Mouse (Mus musculus) liver, adult 2 months (tissue): Measurements from ENCODE around the gene Ptpn23.

Source experiments
- CTCF ChIP-seq: fragments of 200-500 bp; IDR thresholded peaks from 2 replicates; pipeline ENCODE4 v1.5.1; 2011; ENCODE audit warnings: low read depth, low read length, control low read depth
- POLR2A ChIP-seq: fragments of 200-500 bp; IDR thresholded peaks from 2 replicates; pipeline ENCODE4 v1.6.1; 2011; ENCODE audit warnings: low read length, control low read depth; ENCODE audit not compliant: insufficient read depth; ENCODE audit errors: extremely low read depth

DNA sequence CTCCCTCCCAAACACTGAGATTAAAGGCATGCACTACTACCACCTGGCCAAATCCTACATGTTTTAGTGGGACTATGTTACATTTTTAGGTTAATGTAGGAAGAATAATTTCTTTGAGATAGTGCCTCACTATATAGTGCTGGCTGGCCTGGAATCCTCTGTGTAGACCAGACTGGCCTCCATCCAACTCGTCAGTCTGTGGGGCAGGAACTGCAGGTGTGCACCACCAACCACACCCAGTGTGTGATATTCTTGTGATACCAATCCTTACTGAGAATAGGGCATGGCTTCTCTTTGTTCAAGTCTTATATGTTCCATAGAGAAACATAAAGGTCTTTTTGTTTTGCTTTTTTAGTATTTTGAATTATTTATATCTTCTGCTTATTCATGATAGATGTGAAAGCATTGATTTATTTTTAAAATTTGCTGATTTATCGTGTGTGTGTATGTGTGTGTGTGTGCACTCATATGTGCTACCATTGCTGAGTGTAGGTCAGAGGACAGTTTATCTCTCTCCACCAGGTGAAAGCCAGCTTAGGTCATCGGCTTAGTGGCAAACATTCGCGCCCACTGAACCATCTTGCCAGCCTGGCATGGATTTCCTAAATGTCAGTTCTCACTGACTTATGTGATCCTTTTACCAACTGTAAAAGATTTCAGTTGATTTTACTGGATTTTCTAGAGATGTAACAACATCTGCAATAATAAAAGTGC is 67.8 kb downstream of the Ptpn23 start:
- no peak for TF ChIP-seq CTCF
- TF ChIP-seq POLR2A, result no peak
